8 mouse cellular contexts compared by ENCODE assay signal in genomic region chr9:65580401-65581256, GRCm38 (mm10). TPM values are rescaled to one million over a fixed set of nuclear protein-coding genes. Genes with fewer than 3 reads are reported as not detected.
DNase-seq lines count a peak whose midpoint lies in the region; ATAC-seq and TF ChIP-seq lines count a peak whose summit lies in the region.

No protein-coding gene starts in this region.

- H3K36me3 ChIP-seq in embryonic facial prominence, embryonic 14.5 days (ENCODE audit: control insufficient read depth, insufficient read depth, low read length) = no peaks in the 10 kb centered on the region
- no peaks in the 10 kb centered on the region; the same call in 1 of the 2 replicates for H3K36me3 ChIP-seq in heart, adult 2 months (ENCODE audit: control insufficient read depth, insufficient read depth, low read length)
- H3K36me3 ChIP-seq in kidney, adult 2 months (ENCODE audit: control insufficient read depth, insufficient read depth, low read length) = no peaks in the 10 kb centered on the region

- peak; percentile 78 for ATAC-seq in embryonic facial prominence, embryonic 14.5 days (ENCODE audit: low read depth)

- no peaks in the 10 kb centered on the region for H3K79me2 ChIP-seq in heart, adult 2 months (replicated peaks; ENCODE audit: control insufficient read depth, insufficient read depth, low read length)

- DNase-seq in A20 (ENCODE audit: low read depth, low spot score) = peak; percentile 96
- DNase-seq in adrenal gland, postnatal 36 days = peak; percentile 88 to 90
- DNase-seq in embryonic facial prominence, embryonic 14.5 days (ENCODE audit: low spot score) = peak; percentile 91
- DNase-seq in heart, adult 2 months = peak; percentile 85 to 90
- DNase-seq in kidney, adult 2 months = peak; percentile 92
- peak; percentile 91 for DNase-seq in liver
- DNase-seq in monocyte, adult 2 months (ENCODE audit: low read depth in 1 of 2, low spot score in 2 of 2) = peak; percentile 83 to 86
- peak; percentile 92 to 93 for DNase-seq in spleen, postnatal 4 days (ENCODE audit: low spot score in 2 of 2)

- peak overlapping the region; percentile 28 for H3K9ac ChIP-seq in embryonic facial prominence, embryonic 14.5 days (ENCODE audit: low read depth, low read length)
- peak overlapping the region; percentile 43 for H3K9ac ChIP-seq in heart, adult 2 months (ENCODE audit: low read depth, low read length)

- H3K4me2 ChIP-seq in embryonic facial prominence, embryonic 14.5 days (ENCODE audit: low read depth, low read length) = peak overlapping the region; percentile 76

- peak; percentile 62 for TF ChIP-seq POLR2A in heart, adult 2 months (IDR thresholded peaks at IDR 0.05; ENCODE audit: insufficient read depth, low read depth, low read length)
- TF ChIP-seq POLR2A in kidney, adult 2 months (IDR thresholded peaks at IDR 0.05; ENCODE audit: low read depth, low read length) = no peak

- peak overlapping the region; percentile 62 for H3K4me3 ChIP-seq in embryonic facial prominence, embryonic 14.5 days (ENCODE audit: low read depth, low read length)
- peak overlapping the region; percentile 59 for H3K4me3 ChIP-seq in heart, adult 2 months
- H3K4me3 ChIP-seq in kidney, adult 2 months (ENCODE audit: insufficient read depth, low read depth, low read length) = peak overlapping the region; percentile 67

- peak; percentile 97 for TF ChIP-seq EP300 in heart, adult 2 months (IDR thresholded peaks at IDR 0.05; ENCODE audit: insufficient read depth, low read depth, low read length)

- peaks cover 18% of the 10 kb centered on the region for H3K4me1 ChIP-seq in embryonic facial prominence, embryonic 14.5 days (ENCODE audit: control insufficient read depth, insufficient read depth, low read length)
- peaks cover 18% of the 10 kb centered on the region for H3K4me1 ChIP-seq in heart, adult 2 months (ENCODE audit: control insufficient read depth, insufficient read depth, low read length)
- H3K4me1 ChIP-seq in kidney, adult 2 months (ENCODE audit: control insufficient read depth, insufficient read depth, low read length) = peaks cover 6% of the 10 kb centered on the region; the same call in 1 of the 2 replicates

- WGBS in embryonic facial prominence, embryonic 14.5 days = 6% methylated on average over 18 of the region's 29 CpGs
- WGBS in heart, adult 2 months = 3% methylated on average over 26 of the region's 29 CpGs
- WGBS in kidney, adult 2 months = 5% methylated on average over 23 of the region's 29 CpGs

- TF ChIP-seq CTCF in heart, adult 2 months (IDR thresholded peaks at IDR 0.05) = peak; percentile 87
- TF ChIP-seq CTCF in kidney, adult 2 months (conservative IDR thresholded peaks at IDR 0.05; ENCODE audit: insufficient read depth, insufficient read length, low read depth, low read length) = peak; percentile 97

- no peaks in the 10 kb centered on the region for H3K9me3 ChIP-seq in embryonic facial prominence, embryonic 14.5 days (ENCODE audit: control insufficient read depth, low read length)

- H3K27ac ChIP-seq in embryonic facial prominence, embryonic 14.5 days (replicated peaks; ENCODE audit: low read depth, low read length) = peak overlapping the region; percentile 87
- peak overlapping the region; percentile 75 for H3K27ac ChIP-seq in heart, adult 2 months
- H3K27ac ChIP-seq in kidney, adult 2 months (ENCODE audit: insufficient read depth, low read depth, low read length) = peak overlapping the region; percentile 68

- H3K27me3 ChIP-seq in embryonic facial prominence, embryonic 14.5 days (replicated peaks; ENCODE audit: control insufficient read depth, insufficient read depth, low read length) = no peaks in the 10 kb centered on the region
- no peaks in the 10 kb centered on the region for H3K27me3 ChIP-seq in heart, adult 2 months (ENCODE audit: control insufficient read depth, insufficient read depth, low read length)
- no peaks in the 10 kb centered on the region for H3K27me3 ChIP-seq in kidney, adult 2 months (replicated peaks; ENCODE audit: control insufficient read depth, insufficient read depth, low read length)

- intact Hi-C loops in heart, adult 2 months (cut with DNase I) = loop anchor here (1.0 to 5.0 kb wide), 2 partner anchors 56 to 118 kb away; partner anchors contain the start of gene Spg21

RNA-seq across cellular contexts. Expression of gene Plekho2, which starts 0.8 kb away (rescaled TPM):
- total RNA-seq in adrenal gland, postnatal 36 days (2021) = 10 to 100 TPM; 56.6 to 71.5 TPM
- polyA plus RNA-seq in embryonic facial prominence, embryonic 14.5 days (2014; fragmentation: Nextera tagmentation; extraction: Ambion mirVana) = 12.9 and 14.3 TPM in 2 replicates
- total RNA-seq in heart, adult 2 months (2021) = 10 to 100 TPM in 1 of 2 experiments, 1 to 10 TPM in 1; 9.9 to 11.1 TPM
- polyA plus RNA-seq in heart, adult 2 months (2012; rRNA removed) = 16.5 and 18.8 TPM in 2 replicates
- 9.8 and 10.4 TPM in 2 replicates for polyA plus RNA-seq in kidney, adult 2 months (2012; rRNA removed)

RNA-seq across cellular contexts. Expression of gene Pif1, which starts 6.3 kb away (rescaled TPM):
- under 1 TPM; 0.46 to 0.92 TPM for total RNA-seq in adrenal gland, postnatal 36 days (2021)
- polyA plus RNA-seq in embryonic facial prominence, embryonic 14.5 days (2014; fragmentation: Nextera tagmentation; extraction: Ambion mirVana) = 5.9 and 7.2 TPM in 2 replicates
- total RNA-seq in heart, adult 2 months (2021) = not detected
- polyA plus RNA-seq in heart, adult 2 months (2012; rRNA removed) = 0.18 and 0.23 TPM in 2 replicates
- 0.08 and 0.11 TPM in 2 replicates for polyA plus RNA-seq in kidney, adult 2 months (2012; rRNA removed)

RNA-seq across cellular contexts. Expression of gene Rbpms2, which starts 48.8 kb away (rescaled TPM):
- total RNA-seq in adrenal gland, postnatal 36 days (2021) = 10 to 100 TPM; 51.1 to 67.3 TPM
- 13.6 and 13.8 TPM in 2 replicates for polyA plus RNA-seq in embryonic facial prominence, embryonic 14.5 days (2014; fragmentation: Nextera tagmentation; extraction: Ambion mirVana)
- total RNA-seq in heart, adult 2 months (2021) = 10 to 100 TPM; 29.4 to 32.5 TPM
- polyA plus RNA-seq in heart, adult 2 months (2012; rRNA removed) = 102 and 105 TPM in 2 replicates
- polyA plus RNA-seq in kidney, adult 2 months (2012; rRNA removed) = 257 and 303 TPM in 2 replicates

Comparison
In these comparisons a context has a peak if more than half of its experiments do, and no peak if none do; other contexts are left out.
1. Peak in every context shown above with its lines: DNase-seq, ATAC-seq, H3K4me3 ChIP-seq and H3K27ac ChIP-seq.